Mouse (Mus musculus) liver, postnatal 0 days (tissue): ENCODE results near the gene Szt2. TPM values are rescaled to one million over a fixed set of nuclear protein-coding genes. Genes with fewer than 3 reads are reported as not detected.

Experiments used
- ATAC-seq: fragments of 200-750 bp; cut with Nextera tagmentation; 2 replicates; pipeline ENCODE4 v1.8.0; 2017; ENCODE audit warnings: mild to moderate bottlenecking, moderate library complexity
- DNase-seq: peaks from one replicate; pipeline ENCODE4 v3.0.0-alpha.2; 2016
- H3K27ac ChIP-seq: fragments of 300-500 bp; sonication (generic); 2 replicates; pipeline ENCODE4 v1.5.1; 2014; ENCODE audit warnings: antibody characterized with exemption, moderate library complexity, mild to moderate bottlenecking, low read depth
- H3K27me3 ChIP-seq: fragments of 300-500 bp; sonication (generic); 2 replicates; pipeline ENCODE4 v1.6.1; 2014; ENCODE audit warnings: low read length, control low read depth, mixed read lengths; ENCODE audit not compliant: insufficient read depth
- H3K36me3 ChIP-seq: fragments of 300-500 bp; sonication (generic); replicated peaks from 2 replicates; pipeline ENCODE4 v1.6.1; 2014; ENCODE audit warnings: mild to moderate bottlenecking, control low read depth, low read length, moderate library complexity, mixed read lengths; ENCODE audit not compliant: insufficient read depth
- H3K4me1 ChIP-seq: fragments of 300-500 bp; sonication (generic); 2 replicates; pipeline ENCODE4 v1.6.1; 2014; ENCODE audit warnings: antibody characterized with exemption, mild to moderate bottlenecking, control low read depth; ENCODE audit not compliant: insufficient read depth
- H3K4me2 ChIP-seq: fragments of 300-500 bp; sonication (generic); 2 replicates; pipeline ENCODE4 v1.6.1; 2014; ENCODE audit warnings: low read depth, mild to moderate bottlenecking, low read length, moderate library complexity, mixed read lengths
- H3K4me3 ChIP-seq: fragments of 300-500 bp; sonication (generic); 2 replicates; pipeline ENCODE4 v1.5.1; 2014; ENCODE audit warnings: low read depth, low read length
- H3K9ac ChIP-seq: fragments of 300-500 bp; sonication (generic); replicated peaks from 2 replicates; pipeline ENCODE4 v1.6.1; 2014; ENCODE audit warnings: mild to moderate bottlenecking, moderate library complexity
- H3K9me3 ChIP-seq: fragments of 300-500 bp; sonication (generic); 2 replicates; pipeline ENCODE4 v1.6.1; 2016; ENCODE audit warnings: mild to moderate bottlenecking, control low read depth, low read length, mixed read lengths
- CTCF ChIP-seq: sonication (generic); IDR thresholded peaks from 2 replicates; pipeline ENCODE4 v1.5.1; 2016; ENCODE audit warnings: antibody characterized with exemption, low read depth
- EP300 ChIP-seq: IDR thresholded peaks from 2 replicates; pipeline ENCODE4 v1.6.1; 2016; ENCODE audit warnings: antibody characterized with exemption, low read depth, mild to moderate bottlenecking
- WGBS: fragments of 180-500 bp; shearing (Covaris S2); extraction: QIAGEN DNeasy Blood & Tissue Kit; methylation state at CpG from one replicate; pipeline ENCODE4 v1.1.7; 2014; ENCODE audit not compliant: insufficient replicate concordance; 5-methylcytosine and 5-hydroxymethylcytosine counted together
- polyA plus RNA-seq: library from polyadenylated mRNA; unstranded; fragments of >200 nt; fragmentation: Nextera tagmentation; extraction: Ambion mirVana; gene quantifications from 2 replicates; pipeline ENCODE4 v1.2.1, GENCODE M21; 2015

The Szt2 gene
- polyA plus RNA-seq, 1 experiment from 2014 or later: 1.9 TPM

- TF ChIP-seq EP300 (no peak), CTCF (no peak)
- no peak overlapping the region for H3K27ac ChIP-seq
- no peak for DNase-seq
- H3K4me2 ChIP-seq: no peak overlapping the region
- no peak overlapping the region for H3K9ac ChIP-seq
- H3K36me3 ChIP-seq: no peaks in the 10 kb centered on the region
- no peak overlapping the region for H3K4me3 ChIP-seq
- H3K4me1 ChIP-seq: no peaks in the 10 kb centered on the region
- H3K27me3 ChIP-seq: no peaks in the 10 kb centered on the region
- H3K9me3 ChIP-seq: no peaks in the 10 kb centered on the region
- no peak for ATAC-seq
- WGBS: 36% methylated on average over 8 of the region's 8 CpGs
These were observed 89.2 kb downstream of the Szt2 start for GRCm38 (mm10) chr4:118319706-118320344.

DNA sequence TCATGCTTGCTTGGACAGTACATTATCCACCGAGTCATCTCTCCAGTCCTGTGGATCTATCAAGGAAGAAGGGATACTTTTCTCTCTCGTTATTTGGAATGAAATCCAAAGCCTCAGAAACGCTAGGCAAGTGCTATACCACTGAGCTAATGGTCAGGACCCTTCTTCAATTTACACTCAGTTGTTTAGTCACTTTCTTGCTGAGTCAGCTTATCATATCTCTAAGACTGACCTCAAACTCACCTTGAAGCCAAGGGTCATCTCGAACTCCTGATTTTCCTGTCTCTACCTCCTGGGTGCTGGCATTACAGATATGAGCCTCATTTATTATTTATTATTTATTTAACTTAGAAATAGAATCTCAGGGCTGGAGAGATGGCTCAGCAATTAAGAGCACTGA lies 92.4 kb downstream of the Szt2 start:
- no peak for ATAC-seq
- 65% methylated on average over 4 of the region's 4 CpGs for WGBS
- Histone ChIP-seq H3K4me1 (no peaks in the 10 kb centered on the region), H3K27ac (no peak overlapping the region), H3K4me2 (no peak overlapping the region), H3K9me3 (no peaks in the 10 kb centered on the region), H3K27me3 (no peaks in the 10 kb centered on the region), H3K36me3 (no peaks in the 10 kb centered on the region), H3K4me3 (no peak overlapping the region), H3K9ac (no peak overlapping the region)
- TF ChIP-seq EP300: no peak
- no peak for TF ChIP-seq CTCF
- DNase-seq: no peak

DNA sequence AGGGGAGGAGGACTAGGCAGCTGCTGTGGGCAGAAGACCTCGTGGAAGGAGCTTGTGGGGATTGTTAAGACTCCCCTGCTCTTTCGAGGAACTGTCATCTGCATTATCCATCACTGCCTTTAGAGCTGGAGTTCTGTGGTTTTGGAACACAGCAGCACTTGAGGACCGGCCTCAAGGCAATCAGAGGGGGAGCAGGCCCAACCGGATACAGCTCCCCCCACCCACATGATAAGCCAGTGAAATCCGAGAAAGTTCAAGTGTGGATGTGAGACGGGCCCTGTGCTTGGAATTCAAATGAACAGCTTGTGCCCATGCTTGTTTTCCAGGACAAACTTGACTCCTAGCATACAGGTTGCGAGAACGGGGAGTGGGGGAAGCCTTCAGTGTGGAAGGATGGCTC lies 93.8 kb downstream of the Szt2 start:
- 39% methylated on average over 8 of the region's 8 CpGs for WGBS
- no peaks in the 10 kb centered on the region for H3K4me1 ChIP-seq
- H3K9me3 ChIP-seq: no peaks in the 10 kb centered on the region

More for the DNA sequence above, 93.8 kb downstream of the Szt2 start:
- TF ChIP-seq CTCF (no peak), EP300 (no peak)
- Histone ChIP-seq H3K9ac (no peak overlapping the region), H3K27ac (no peak overlapping the region), H3K36me3 (no peaks in the 10 kb centered on the region), H3K4me2 (no peak overlapping the region), H3K27me3 (no peaks in the 10 kb centered on the region), H3K4me3 (no peak overlapping the region)
- DNase-seq (no peak), ATAC-seq (no peak)

Other genes starting within 250 kb of the Szt2 start
- gene Kdm4a, start 229.2 kb downstream of the Szt2 start, polyA plus RNA-seq: 7.0 and 7.2 TPM in 2 replicates
- gene Ptprf, start 117.9 kb downstream of the Szt2 start, polyA plus RNA-seq: 10.3 and 11.8 TPM in 2 replicates
- gene Med8, start 64 bp upstream of the Szt2 start, polyA plus RNA-seq: 55.2 and 59.7 TPM in 2 replicates
- 48.4 and 51.5 TPM in 2 replicates for gene Elovl1, start 18.8 kb upstream of the Szt2 start, polyA plus RNA-seq
- gene Cdc20, start 28.1 kb upstream of the Szt2 start, polyA plus RNA-seq: 53.9 and 63.0 TPM in 2 replicates
- 9.0 and 9.3 TPM in 2 replicates for gene Mpl, start 48.2 kb upstream of the Szt2 start, polyA plus RNA-seq
- 7.1 and 8.2 TPM in 2 replicates for gene Tie1, start 80.8 kb upstream of the Szt2 start, polyA plus RNA-seq
- gene 2610528J11Rik, start 117.7 kb upstream of the Szt2 start, polyA plus RNA-seq: 16.2 and 18.8 TPM in 2 replicates
- gene Tmem125, start 134.8 kb upstream of the Szt2 start, polyA plus RNA-seq: 3.7 and 4.4 TPM in 2 replicates
- 0.36 and 0.42 TPM in 2 replicates for gene Cfap57, start 211.5 kb upstream of the Szt2 start, polyA plus RNA-seq
- 61.0 and 62.0 TPM in 2 replicates for gene Ebna1bp2, start 211.5 kb upstream of the Szt2 start, polyA plus RNA-seq
- not detected in 2 replicates for gene Olfr62, start 249.7 kb upstream of the Szt2 start, polyA plus RNA-seq